Mouse (Mus musculus): ENCODE measurements at regions not wholly inside any gene's neighbourhood (a gene's known extent, or its start where the extent isn't known, plus 50 kb on each side); places are given as distances from the start of the nearest gene placed in this dataset.
"Not testable (repeated sequence)": the region's sequence is repeated elsewhere in the genome, so short reads cannot be mapped to it uniquely, and the experiment has no call there.

DNA sequence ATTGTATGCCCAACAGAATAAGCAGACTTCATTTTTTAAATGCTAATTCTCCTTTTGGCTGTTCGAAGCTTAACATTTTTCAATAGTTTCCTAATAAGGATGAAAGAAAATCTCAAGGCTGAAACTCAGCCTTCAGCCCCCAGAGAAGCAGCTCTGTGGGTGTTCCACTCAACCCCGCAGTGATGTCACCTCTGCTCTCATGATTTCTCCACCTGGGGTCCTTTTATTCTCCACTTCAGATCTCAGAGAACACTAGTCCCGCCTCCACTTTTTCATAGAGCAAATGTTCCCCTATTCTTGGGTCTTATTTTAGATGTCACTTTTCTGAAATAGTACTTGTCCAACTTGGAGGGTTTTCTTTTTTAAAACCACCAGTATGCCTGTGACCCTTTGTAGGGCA is 567.3 kb downstream of the Cntn3 start:
- DNase-seq, result no peak

DNA sequence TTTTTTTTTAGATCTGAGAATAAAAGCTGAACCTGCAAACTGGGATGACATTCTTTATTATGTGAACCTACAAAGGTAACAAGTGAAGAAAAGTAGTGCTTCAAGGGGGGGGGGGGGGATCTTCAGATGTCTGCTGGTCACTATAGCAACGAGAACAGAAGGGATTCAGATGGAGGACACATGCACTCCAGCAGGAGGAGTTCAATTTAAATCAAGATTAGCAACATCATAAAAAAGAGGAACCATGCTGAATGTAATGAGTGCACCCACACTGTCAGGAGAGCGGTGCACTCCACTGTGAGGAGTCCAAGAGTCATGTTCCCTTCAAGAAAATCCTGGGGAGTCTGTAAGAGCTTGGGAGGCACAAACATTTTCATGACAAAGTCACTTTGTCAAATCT is 574.7 kb downstream of the Cntn3 start:
- DNase-seq, result no peak

DNA sequence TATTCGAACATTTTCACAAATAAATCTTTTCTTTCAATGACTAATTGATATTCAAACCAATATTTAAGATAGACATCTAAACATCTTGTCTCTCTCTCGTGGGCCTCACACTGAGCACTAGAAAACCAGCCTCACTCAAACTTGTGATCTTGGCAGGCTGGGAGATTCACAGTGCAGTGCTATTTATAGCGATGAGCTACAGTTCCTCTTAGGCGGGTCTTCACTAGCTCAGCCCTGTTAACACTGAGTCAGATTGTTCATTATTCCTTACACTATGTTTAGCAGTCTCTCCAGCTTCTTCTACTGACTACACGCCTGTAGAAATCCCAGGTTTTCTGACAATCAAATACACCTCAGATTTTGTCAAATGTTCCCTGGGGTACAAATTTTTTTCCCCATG is 575.3 kb downstream of the Cntn3 start:
- no peak for DNase-seq

DNA sequence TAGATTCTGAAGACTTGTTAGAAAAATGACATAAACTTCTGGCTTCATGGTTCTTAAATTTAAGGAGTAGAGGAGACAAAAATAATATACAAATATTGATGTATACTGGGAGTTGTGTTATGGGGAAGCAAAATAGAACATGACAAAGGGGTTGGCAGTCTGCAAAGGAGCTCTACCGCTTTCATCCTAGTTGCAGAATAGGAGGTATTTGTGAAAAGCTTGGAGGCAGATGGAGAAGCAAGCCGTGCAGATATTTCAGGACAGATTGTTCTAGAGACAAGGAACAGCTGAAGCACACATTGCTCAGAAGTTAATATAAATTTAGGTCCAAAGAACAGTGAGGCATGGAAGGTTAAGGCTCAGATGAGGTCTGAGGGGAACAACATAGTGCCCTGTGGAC is 580.1 kb downstream of the Cntn3 start:
- DNase-seq, result no peak

DNA sequence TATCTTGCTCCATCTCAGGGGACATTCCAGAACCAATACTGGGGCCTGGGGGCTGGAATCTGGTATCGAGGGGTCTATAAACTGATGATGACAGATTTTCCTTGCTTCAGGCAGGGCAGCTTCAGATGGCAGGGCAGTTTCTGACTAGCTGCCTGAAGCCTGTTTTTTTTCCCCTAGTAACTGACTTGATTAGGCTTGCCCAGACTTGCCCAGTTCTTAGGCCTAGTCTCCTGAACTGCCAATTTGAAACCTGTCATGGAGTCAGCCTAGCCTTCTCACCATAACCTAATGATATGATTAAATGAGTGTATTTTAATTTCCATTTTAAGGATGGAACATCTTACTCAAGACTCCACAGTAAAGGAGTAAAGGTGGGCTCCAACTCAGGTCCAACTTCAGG is 591.2 kb downstream of the Cntn3 start:
- DNase-seq, result no peak

DNA sequence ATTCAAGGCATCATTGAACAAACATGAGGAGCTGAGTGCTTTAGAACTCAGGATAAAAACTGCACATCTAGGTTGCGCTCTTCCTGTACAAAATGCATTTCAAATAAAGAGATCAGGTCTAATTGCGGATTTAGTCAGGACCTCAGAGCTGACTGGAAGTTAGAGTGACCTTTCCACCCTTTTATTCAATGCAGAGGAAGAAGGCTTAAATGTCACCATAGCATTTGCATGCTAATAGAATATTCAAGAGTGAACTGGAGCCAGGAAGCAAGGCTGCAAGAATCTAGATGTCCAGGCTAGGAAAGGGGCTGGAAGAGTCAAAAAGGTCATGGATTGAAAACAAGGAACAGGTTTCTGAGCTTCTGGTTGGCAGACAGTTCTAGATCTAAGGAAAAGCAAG is 593.7 kb downstream of the Cntn3 start:
- no peak for DNase-seq

DNA sequence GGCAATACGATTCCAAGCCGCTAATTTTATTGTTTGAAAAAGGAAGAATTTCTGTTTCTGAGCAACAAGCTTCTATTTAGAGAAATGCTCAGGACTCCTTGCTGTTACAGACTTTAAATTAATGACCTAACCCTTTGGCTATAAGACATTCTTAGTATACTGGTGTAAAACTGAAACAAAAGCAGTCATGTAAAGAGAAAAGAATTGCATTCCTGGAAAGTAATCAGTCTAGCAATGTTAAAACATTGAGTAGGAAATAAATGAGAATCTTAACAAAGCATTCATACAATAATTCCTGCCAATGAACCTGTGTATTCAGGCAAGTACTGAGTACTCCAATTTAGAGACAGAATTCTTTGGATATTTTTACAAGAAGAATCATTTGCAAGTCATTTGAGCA is 587.2 kb upstream of the Pdzrn3 start:
- DNase-seq, result no peak

DNA sequence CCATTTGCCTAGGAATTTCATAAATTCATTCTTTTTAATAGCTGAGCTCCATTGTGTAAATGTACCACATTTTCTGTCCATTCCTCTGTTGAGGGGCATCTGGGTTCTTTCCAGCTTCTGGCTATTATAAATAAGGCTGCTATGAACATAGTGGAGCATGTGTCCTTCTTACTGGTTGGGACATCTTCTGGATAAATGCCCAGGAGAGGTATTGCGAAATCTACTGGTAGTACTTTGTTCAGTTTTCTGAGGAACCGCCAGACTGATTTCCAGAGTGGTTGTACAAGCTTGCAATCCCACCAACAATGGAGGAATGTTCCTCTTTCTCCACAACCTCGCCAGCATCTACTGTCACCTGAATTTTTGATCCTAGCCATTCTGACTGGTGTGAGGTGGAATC is 583.8 kb upstream of the Pdzrn3 start:
- not testable (repeated sequence) for DNase-seq

DNA sequence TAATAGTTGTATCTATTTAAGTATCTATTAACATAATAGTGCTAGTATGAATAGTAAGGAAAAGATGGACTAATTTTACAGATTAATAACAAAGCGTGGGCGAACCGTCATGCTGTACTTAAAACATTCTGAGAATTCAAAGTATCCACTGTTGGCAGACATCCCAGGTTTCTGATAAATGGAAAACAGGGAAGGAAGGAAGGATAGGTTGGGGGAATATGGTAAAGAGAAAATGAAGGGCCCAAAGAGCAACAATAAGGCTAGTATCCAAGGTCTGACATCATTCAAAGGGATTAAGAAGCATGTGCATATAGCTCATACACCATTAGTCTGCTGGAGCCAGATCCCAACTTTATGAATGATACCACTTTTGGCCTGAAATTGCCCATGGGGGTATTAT is 572.0 kb upstream of the Pdzrn3 start:
- no peak for DNase-seq

DNA sequence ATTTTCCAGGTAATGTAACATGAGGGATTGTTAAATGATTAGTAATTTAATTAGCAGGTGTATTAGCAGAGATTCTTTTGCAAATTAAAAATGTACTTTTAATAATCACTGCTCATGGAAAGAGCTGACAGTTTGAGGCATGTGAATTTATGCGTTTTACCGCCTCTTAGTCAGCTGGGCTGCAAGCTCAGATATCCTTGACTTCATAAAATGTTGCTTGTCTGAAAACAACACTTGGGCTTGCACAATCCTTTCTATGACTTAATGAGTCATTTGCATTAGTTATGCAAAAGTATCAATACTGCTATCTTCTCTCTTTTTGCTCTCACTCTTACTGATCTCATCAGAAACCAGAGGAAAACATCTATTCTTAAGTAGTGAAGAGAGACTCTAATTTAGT is 571.3 kb upstream of the Pdzrn3 start:
- no peak for DNase-seq

DNA sequence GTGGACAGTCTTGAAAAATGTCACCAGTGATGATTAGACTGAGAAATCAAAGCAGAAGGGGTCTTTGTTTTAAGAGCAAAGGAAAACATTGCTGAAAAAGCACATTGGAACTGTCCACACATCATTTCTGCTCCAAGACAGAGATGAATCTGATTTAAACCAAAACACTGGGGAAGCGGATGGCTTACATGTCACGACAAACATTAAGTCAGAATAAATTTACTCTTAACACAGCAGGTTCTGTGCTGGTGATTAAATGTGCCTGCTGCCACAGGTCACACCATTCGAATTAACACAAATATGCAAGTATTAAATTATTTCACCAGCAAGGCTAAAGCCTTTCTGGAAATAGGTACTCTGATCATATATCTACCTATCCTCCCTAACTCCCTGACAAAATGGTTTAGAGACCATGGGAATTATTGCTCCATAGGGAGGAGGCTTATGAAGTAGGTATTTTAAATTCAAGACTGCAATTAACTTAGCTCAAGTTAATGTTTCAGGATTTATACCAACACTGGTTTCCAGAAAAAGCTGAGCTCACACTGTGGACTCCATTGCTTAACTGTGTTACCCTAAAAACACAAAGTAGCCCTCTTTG is 562.7 kb upstream of the Pdzrn3 start:
- no peak for DNase-seq

DNA sequence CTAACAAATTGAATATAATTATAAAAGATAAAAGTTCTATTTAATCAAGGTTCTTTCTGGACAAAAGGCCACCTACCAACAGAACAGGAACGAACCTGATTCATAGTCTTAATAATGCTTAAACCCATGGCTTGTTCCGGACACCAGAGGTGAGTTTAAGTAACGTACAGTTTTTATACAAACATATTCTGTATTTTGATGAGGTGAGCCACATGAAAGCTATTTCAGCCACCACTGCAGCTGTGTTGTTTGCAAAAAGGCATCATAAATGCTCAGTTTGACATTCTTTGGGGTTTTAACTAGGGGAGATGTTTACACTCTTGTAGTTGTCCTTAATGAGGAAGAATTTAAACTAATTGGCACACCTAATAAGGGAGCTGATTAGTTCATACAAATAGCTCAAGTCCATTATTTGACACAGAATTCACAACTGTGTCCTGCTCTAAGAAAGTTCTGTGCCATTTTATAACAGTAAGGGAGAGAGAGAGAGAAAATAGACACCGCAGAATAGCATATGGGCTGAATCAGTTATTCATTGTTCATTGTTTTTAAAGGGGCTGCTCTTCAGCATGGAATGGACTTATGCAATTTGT is 560.8 kb upstream of the Pdzrn3 start:
- DNase-seq, result no peak

DNA sequence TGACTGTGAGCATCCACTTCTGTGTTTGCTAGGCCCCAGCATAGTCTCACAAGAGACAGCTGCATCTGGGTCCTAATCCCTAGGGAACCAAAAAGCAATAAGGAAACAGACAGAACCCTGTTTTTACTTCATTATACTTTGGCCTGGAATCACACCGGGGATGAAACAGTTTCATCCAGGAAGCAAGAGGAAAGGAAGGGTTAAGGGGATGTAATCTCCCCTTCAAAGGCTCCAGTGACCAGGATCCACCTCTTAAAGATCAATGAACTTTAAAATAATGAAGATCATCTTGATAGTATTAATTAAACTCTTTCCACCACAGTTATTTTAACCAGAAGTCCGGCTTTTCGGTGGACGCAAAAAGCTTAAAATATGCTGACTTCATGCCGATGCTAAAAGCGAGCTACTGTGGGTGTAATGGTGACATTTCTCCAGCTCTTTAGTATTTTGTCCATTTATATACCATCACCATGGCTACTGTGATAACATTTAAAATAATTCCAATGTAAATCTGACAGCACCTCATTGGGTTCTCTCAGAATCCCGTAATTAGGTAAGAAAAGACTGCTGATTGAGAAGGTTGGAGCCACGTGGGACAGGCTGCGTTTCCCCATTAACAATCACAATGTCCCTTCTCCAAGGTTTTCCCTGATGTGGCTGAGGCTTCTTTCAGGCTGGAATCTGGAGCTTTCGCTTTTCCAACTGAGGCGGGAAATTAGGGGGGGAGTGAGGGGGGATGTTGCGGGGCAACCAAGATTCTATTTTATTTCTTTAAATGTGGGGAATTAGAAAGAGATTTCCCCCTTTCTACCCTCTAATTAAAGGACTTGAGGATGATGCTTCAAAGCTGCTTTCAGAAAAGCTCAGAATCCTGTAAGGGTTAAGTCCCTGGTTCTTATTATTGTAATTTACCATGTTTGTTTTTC is 560.0 kb upstream of the Pdzrn3 start:
- DNase-seq, result no peak

DNA sequence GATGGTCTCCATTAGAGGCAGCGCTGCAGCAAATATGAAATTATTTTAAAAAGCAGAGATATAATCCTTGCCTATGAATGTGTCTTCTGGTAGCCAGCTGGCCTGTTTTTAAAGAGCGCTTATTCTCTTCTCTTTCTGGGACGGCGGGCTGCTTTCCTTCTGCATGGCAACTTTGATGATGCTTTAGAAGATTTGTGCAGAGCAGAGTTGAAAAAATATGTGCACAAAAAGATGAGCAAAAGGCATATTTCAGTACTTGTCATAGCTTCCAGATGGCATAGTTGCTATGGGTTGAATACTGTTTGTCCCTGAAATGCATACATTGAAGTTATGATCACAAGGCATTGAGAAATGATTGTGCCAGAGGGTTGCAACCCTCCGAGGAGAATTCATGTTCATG is 554.1 kb upstream of the Pdzrn3 start:
- DNase-seq, result no peak

DNA sequence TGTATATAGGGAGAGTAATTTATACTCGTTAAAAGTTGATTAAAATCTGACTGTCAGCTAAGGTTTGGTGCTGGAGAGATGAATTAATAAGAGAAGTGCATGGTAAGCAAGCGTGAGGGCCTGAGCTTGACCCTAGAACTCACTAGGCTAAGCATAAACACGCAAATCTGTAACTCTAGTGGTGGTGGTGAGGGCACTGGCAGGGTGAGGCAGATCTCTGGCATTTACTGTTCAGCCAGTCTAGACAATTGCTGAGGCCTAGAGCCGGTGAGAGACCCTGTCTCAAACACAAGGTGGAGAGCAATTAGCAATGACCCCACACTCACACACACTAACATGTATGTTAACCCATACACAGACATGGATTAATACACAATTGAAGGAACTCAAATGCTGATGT is 544.0 kb upstream of the Pdzrn3 start:
- DNase-seq, result no peak

DNA sequence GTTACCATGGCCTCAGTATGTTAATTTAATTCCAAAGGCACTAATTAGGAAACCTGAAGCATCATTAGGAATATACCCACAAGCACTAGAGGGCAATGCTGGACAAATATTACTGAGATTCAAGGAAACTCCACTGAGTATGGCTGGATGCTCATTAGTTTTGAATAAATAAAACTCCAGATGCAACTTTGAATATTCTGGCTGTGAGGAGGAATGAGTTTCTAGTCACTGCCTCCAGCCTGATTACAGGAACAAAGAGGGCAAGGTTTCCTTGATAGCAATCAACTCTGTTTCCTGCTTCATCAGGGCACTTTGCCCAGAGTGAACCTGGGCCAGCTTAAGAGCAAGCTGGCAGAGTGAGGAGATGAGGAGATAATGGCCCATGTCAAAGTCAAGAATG is 543.5 kb upstream of the Pdzrn3 start:
- DNase-seq, result peak; percentile 5 to 7

DNA sequence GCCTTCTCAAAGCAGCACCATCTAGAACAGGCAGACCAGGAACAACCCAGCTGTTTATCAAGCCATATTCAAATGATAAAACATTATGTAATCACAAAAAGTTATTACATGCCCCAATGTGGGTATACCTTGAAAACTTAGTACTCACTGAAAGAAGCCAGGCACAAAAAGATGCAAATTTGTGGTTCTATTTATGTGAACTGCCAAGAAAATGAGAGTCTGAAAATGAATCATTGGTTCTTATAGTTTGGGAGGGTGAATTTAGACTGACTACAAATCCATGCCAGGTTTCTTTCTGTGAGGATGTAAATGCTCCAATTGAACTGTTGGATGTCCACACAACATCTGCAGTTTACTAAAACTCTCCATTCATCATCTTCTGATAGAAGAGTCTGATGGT is 541.2 kb upstream of the Pdzrn3 start:
- no peak for DNase-seq

DNA sequence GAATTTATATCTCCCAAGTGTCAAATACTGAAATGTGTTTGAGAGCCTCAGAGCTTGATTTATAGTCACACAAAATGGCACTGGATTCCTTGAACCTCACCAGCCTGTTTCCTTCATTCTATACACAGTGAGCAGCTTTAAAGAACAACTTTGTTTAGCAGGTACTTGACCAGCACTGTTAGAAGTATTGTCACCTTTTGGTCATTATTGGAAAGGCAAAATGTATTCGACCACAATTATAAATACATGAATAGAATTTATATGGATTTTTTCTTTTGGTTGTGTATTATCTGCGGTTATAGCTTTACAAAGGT is 527.3 kb upstream of the Pdzrn3 start:
- DNase-seq, result no peak

DNA sequence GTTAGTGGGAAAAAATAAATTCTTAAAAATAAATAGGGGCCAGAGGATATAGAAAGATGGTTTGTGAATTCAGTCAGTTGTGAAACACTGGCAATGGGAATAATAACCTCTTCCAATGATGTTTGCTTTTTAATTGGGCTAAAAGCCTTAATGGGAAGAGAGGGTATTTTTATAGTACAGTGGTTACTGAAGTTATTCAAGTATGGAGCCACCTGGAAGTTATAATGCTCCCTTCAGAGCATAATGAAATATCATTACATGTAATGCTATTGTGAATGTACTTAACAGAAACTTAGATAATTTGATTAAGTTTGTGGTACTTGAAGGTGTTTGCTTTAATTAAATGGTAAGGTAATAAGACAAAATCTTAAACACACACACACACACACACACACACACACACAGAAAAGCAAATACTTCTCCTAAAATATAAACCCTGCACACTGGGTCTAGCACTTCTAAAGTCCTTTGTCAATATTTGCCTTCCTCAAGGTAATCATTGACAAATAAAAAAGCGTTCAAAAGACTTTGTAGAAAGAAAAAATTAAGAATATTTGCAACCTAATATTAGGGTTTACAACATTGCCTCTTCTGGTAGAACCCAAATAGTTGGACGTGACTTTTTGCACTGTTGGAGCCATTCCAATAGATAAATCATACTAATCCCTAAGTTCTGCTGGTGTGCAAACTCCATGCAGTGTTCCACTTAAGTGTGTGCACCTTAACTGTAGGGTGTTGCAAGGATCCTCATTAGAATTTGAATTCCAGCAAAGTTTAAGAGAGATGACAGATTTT is 526.7 kb upstream of the Pdzrn3 start:
- no peak for DNase-seq

DNA sequence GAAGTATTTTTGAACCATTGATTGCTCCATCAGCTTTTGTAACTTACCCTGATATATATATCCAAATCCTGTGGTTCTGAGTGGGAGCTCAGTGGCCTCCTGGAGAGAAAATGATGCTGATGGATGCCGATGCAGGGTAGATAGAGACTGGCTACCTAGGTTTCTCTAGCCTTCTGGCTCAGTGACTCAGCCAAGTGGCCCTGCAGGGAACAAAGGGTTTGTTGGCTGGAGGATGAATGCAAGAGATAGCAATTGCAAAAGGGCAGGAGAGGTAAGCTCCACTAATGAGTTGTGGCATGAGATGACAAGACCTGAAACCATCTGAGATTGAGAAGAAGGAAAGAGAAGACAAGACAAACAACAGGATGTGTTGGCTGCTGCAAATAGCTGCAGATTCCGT is 524.6 kb upstream of the Pdzrn3 start:
- DNase-seq, result peak in 1 of 2 experiments; percentile 4

DNA sequence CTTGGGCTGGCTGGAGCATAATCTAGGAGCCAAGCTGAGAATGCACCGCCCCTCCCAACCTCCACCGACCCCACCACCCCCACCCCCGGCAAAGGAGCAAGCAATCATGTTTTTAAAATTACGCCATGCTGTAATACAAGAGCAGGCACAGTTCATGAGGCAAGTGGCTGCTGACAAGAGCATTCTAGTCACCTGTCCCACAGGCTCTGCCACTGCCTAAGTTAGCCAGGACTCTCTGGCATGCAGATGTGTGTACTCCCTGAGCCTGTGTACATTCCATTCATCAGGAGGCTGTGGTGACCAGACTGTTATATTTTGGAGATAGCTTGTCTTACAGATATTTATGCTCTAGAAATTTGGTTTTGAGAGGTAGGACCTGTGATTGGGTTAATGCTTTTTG is 520.8 kb upstream of the Pdzrn3 start:
- no peak for DNase-seq

DNA sequence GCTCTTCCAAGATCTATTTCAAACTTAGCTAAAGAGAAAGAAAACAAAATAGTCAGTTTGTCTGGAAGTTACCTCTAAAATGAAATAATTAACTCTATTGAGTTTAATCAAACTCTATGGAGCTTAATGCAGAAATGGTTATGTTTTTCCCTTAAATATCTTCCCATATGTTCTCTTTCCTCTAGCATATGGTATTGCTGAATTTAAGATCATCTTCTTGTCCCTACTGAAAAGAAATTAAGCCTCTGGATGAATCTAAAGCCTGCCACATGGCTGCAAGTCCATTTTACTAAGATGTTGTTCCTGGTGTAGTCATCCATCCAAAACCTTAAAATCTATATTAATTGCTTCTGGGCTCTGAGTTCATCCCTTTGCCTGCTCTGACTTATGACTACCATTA is 513.0 kb upstream of the Pdzrn3 start:
- no peak for DNase-seq

DNA sequence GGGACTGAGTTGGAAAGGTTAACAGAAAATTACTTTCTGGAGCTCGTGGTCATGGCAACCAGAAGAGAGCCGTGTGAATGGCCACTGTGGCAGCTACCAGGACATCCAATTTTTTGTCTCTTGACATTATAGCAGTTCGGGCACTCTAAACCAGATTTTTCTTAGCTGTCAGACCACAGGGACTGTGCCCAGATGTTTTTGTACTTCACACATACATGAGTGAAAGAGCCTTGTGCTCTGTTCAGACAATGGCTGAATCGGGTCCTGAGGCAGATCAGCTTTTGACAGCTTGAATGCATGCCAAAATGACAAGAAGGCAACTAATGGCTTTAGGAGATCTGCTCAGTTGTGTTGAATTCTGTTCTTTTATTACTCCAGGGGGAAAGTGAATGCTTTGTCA is 505.2 kb upstream of the Pdzrn3 start:
- no peak for DNase-seq

DNA sequence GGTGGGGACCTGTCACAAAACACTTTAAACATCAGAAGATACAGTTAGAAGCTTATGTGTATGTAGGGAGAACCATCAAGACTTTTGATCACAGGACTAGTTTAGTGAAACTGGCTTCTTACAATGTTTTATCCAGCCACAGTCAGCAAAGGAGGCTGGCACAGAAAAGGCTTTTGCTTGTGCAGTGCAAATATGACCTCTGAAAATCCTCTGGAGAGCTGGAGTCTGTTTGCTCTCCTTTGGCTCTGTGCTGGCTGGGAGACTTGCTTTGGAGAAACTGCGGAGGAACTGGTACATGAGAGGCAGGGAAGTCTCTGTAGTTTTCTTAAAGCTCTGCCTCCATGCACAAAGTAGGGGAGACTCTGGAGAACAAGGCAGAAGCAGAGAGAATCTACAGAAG is 497.2 kb upstream of the Pdzrn3 start:
- no peak for DNase-seq

Measured in cerebellum, adult 18-20 months (tissue).